Mouse (Mus musculus) right cerebral cortex, postnatal 14 days (tissue): ENCODE measurements around the gene Btbd7.

ENCODE experiments used
- DNase-seq: peaks from one replicate; pipeline ENCODE4 v3.0.0; 2022

Btbd7 gene

DNA sequence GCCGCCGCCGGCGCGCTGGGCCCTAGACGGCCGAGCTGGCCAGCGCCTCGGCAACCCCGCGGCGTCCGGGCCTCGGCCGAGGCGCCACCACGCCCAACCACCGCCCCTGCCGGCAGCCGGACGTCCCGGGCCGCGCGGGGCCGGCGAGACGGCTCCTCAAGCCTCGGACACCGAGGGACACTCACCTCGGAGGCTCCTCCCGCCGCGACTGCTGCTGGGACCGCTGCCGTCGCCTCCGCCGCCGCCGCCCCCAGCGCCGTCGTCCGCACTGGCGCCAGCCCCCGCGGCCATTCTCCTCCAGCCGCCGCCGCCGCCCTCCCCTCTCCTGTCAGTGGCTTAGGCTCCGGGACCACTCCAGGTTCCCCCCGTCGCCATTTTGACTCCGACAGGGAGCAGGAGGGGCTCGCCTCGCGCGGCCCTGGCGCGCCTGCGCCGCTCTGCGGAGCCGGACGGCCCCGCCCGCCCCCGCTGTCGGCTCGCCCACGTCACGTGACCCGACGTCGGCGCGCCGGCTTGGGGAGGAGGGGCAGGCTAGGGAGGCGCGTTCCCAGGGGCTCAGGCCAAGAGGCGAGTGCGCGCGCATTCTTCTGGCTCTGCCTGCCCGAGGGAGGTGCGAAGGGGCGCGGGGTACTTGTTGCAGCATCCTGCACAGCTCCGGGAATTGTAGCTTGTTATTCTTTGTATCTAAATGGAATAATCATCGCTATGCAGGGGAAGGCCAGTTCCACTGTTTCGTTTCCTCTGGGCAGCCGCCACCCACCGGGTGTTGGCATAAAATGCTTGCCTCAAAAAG is at the start of gene Btbd7:
Gene Btbd7 (minus strand): TSS at position 441 of the 793 bp plus-strand sequence.
- DNase-seq: peak; percentile 97

DNA sequence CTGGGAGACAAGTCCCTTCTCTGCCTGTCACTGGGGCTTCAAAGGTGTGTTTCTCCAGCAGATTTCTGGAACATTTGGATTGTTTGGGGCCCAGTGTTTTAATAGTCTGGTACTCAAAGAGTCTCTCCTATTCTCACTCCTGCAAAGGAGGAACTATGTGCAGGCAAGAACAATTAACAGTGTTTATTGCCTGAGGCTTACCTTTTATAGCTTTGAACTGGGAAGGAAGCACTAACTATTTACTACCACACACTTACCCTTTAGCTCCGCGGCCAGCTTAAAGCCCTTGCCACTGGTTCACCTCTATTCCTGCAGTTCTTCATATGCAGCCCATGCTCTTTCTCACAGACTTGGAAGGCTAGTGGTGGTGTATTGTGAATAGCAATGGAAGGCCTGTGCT is 37.8 kb upstream of the Btbd7 start:
- DNase-seq: no peak

DNA sequence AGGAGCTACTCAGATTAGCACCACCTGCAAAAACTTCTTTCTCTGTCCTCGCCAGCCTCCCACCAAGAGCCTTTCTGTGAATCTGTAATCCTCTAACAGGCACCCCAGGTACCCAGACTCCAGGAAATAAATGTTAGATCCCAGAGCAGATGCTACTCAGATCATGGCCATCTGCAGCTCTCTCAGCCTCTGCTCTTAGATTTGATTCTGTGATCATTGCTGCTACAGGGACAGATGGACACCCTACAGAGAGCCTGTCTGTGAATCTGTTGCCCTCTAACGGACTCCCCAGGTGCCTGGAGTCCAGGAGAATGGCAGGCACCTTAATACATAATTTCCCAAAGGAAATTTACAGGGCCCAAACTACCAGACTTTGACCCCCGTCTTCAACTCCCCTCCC is 29.9 kb upstream of the Btbd7 start:
- DNase-seq: no peak

DNA sequence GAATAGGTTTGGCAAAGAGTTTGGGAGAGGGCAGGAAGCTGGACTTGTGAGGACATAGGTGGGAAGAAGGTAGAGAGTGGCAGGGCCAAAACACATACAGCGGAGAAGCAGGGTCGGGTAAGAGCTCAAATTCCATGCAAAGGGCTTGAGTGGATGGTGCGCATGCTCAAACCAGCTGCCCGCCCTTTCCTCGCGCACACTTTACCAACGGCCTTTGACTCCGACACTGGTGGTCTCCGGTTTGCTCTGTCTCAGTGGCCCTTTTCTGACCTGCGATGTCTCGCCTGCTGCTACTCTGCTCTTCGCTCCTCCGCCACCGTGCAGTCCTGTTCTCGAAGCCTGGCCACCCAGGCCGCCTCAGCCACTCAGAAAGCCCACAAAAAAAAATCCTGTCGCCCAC is 20.8 kb upstream of the Btbd7 start, which contains the start of gene Cox8c:
Gene Cox8c (plus strand): TSS at position 226 of the 400 bp plus-strand sequence.
- no peak for DNase-seq

DNA sequence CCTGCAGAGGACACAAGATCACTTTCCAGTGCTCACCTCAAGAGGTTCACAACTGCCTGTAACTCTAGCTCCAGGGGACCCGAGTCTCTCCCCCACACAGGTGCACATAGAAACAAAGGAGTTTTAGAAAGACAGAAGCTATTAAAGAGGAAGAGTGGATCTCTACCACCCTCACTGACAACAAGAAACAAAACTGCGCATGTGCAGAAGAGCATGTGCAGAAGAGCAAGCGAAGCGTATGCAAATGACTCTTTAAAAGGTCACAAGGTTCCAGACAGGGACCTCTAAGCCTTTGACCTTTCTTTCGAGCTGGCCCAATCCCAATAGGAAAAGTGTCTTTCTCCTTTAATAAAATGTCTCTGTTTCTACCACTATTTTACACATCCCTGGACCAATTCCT is 10.3 kb upstream of the Btbd7 start:
- no peak for DNase-seq

DNA sequence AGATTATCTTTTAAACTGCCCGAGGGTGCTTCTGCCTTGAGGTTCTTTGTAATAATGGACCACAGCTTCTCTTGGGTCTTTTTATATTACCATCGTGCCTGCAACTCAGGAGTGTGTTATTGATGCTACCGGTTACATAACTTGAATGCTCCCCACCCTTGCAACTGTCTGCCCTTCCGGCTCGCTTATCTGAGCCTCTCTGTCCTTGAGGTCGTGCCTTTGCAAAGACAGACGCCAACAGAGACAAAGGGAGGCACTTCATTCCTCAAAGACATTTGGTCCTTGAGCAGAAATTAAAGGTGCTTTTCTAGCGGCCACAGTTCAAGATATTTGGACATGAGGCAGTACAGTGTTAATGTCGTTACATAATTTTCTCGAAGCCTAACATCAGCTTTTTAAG is 9.1 kb upstream of the Btbd7 start:
- DNase-seq: no peak

DNA sequence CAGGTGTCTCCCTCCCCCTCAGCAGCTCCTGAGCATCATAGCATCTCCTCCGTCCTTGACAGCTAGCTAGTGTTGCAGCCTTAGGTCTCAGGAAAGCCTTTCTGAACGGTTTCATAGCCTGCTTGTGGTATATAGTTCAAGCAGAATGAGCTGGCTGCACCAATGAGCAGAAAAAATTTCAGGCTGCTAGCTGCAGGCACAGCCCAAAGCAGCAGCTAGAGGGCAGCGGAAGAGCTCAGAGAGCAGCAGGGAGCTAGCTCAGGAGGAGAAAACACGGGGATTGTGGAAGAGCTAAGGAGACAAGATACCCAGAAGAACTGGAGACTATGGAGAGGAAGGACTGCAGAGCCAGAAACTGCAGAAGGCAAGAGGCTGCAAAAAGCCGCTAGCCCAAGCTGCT is 7.5 kb upstream of the Btbd7 start:
- peak; percentile 60 for DNase-seq

DNA sequence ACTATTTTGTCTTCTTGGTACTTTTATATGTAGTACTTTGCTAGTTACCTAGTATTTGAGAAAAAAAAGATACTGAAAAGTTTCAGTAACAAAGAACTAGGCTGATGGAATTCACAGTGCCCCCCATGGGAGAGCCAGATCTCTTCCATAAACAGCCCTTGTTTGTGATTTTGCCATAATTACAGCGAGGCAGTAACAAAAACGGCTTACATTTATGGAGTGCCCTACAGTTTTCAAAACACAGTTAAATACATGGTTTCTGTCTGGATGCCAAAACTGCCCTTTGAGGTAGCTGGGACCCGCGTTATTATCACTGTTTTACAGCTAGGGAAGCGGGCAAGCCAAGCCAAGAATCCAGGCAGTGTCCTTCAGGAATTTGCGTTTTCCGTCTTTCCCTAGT is 630 bp upstream of the Btbd7 start:
- no peak for DNase-seq

DNA sequence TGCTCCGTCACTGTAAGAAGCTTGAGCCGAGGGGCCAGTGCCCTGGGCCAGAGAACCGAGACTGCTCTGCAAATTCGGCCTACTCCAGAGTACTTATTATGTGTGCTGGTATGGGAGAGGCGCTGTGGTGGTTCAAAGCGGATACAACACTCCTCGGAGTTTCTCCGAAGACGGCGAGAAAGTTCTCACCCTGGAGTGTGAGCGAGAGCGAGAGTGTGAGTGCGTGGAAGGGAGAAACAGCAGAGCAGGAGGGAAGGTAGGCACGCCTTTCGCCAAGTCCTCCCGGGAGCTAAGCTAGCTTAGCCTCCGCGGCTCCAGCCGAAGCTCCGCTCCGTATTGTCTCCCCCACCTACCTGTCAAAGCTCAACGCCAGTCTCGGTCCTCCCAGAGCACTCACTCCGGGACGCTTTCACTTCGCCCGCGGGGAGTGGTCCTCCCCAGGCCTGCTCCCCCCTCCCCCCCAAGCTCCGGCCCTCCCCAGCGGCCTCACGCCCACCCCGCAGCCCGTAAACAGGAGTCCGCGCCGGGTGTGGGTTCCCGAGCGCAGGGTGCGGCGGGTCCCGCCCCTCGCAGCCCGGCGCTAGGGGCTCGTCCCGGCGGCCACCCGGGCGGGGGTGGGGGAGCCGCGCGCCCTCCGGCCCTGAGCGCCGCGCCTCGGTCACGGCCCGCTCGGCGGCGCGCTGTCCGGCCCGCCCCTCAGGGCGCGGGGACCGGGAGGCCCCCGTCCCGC is 805 bp downstream of the Btbd7 start:
- peak; percentile 21 for DNase-seq

DNA sequence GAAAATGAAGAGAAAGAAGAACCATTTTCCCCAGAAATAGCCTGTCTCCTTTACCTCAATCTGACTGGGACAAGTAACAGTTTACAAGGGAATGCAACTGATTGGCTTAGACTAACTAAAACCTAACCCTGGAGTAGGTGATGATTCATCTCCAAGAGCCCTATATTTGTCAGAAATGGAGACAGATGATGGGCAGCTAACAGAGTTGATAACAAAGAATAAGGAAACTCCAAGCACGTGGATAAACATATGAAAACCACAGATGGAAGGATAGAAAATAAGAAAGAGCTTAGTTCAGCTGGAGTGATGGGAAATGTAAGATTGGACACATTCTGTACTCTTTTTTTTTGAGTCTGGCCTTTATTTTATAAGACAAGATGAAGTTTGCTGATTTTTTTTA is 7.7 kb downstream of the Btbd7 start:
- DNase-seq: no peak

DNA sequence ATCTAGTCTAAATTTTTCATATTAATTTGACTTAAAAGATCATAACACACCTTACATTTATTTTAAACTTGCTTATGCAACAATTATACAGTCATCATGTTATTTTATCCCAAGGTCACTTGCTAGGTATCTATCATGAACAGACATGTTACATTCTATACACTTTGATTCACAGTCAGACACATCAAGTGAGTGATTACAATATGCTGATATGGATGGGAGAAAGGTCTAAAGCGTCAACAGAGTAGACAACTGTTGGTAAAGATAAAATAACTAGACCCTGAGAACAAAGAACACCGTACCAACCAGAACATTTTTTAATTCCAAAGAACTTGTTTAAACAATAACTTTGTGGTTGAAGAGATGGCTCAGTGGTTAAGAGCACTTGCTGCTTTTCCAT is 8.5 kb downstream of the Btbd7 start:
- DNase-seq: no peak

DNA sequence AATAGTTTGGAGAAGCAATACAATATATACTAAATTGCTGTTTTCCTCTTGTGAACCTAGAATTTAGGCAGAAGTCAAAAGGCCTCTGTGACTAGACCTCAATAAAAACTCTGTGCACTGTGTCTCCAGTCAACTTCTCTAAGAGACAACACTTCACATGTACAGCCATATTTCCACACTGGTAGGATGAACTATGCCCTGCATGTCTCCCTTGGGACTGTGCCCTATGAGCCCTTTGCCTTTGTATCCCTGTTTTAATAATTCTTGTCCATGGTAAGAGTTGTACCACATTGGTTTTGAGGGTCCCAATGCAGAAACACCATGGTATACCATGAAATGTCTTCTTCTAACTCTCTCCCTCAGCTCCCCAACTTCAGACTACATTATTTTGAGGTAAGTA is 17.5 kb downstream of the Btbd7 start:
- no peak for DNase-seq

DNA sequence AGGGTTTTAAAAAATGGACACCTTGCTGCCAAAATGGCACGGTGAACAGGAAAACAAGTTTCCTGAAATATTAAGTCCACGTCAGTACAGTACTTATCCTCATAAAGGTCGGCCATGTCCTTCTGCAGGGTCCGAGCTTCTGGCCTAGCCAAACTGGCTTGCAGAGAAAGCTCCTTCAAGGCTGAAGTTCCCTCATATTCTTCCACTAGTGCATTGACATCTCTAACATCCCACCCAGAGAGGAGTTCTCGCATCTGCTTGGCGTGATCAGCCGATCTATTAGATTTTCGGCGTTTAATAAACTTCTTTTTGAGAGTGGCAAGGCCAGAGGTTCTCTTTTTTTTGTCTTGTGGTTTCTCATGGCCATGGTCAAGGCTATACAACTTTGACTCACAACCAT is 40.0 kb downstream of the Btbd7 start:
- DNase-seq: no peak

DNA sequence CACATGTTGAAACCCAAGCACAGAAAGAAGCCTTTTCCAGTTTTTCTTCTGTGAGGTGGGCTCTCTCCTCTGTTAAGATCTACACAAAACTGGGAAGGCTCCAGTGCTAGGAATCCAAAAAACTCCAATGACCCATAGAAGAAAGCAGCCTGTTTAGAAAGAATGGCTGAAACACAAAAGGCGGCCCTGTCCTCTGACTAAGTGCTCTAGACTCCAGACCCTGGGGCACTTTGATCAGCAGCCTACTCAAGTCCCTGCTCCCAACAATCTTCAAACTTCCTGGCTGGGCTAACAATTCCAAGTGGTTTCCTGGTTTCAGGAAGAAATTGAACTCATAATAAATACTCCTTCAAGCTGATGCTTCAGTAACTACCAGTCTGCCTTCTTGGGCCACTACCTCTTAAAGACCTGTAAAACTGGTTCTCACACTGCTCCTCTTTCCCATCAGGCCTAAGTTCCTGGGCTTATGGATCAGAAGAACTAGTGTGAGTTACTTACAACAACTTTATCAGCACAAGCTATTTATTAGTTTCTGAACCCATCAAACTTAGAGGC is 45.4 kb downstream of the Btbd7 start:
- no peak for DNase-seq

DNA sequence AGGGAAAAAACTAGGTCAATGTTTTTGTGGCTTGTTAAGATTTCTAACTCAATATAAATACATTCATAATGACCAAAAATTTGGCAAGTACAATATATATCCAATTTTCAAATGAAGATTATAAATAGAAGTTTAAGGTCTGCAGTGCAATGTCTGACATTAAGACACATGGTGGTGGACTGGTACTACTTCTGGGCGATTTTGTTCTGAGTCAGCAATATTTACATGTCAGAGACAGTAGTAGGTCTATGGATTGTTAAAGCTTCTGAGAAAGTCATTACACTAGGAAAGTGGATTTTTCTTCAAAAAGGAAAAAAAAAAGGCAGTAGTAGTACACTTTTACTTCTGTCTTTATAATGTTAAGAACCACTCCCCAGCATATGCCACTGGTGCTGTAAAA is 46.4 kb downstream of the Btbd7 start:
- DNase-seq: no peak

DNA sequence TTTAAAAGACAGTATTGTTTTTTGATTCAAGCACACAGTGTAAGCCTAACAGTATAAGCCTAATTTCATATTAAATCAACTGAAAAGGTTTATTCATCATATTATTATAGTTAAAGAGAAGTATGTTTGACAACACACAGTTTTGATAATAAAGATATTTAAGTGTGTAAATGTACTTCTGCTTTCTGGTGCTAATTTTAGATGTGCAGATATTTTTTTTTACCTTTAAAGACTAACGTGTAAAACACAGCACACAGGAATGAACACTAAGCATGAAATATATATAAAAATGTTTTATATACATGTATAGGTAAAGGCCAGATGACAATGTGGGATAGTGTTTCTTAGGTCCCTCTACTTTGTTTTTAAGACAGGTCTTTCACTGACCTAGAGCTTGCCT is 51.2 kb downstream of the Btbd7 start:
- DNase-seq: no peak

DNA sequence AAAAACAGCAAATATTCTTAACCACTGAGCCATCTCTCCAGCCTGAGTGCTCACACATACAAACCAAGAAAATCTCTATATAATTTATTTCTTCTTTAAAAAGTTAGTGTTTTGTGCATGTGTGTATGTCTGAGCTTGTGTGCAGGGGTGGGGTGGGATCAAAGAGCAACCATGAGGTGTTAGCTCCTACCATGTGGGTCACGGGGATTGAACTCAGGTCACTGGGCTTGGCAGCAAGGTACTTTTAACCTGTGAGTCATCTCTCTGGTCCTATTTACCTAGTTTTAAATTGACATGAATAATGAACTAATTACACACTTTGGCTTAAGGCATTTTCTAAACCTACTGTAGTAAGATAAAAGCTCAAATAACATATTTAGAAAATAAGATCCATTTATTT is 51.9 kb downstream of the Btbd7 start:
- no peak for DNase-seq

DNA sequence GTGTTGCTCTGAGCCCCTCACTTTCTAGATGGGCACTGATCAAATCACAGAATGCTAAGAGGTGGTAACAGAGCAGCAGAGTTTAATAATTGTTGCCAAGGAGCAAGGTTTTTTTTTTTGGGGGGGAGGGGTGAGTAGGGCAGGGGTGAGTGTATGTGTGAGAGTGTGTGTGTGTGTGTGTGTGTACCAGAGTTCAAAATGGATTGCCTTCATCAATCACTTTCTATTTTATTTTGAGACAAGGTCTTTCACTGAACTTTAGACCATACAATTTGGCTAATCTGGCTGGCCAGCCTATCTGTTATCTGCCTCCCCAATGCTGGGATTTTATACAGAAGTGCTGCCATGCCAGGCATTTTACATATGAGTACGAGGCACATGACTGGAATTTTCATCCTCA is 63.4 kb downstream of the Btbd7 start:
- DNase-seq: no peak

DNA sequence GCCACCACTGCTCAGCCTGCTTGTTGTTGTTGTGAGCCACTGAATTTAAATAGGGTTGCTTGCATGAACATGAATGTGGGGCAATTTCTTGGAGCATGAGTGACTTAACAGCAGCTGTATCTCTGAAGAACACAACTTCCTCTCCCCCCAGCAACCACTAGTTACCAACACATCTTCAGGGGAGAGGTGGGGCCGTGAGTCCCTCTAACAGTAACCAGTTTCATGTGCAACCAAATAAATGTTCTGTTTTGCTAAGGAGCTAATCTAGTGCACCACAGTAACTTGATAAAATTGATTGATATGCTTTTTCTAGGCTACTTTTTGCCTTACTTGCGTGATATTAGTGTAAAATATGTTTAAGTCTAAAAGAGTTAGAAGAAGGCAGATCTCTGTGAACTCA is 78.7 kb downstream of the Btbd7 start:
- DNase-seq: no peak

DNA sequence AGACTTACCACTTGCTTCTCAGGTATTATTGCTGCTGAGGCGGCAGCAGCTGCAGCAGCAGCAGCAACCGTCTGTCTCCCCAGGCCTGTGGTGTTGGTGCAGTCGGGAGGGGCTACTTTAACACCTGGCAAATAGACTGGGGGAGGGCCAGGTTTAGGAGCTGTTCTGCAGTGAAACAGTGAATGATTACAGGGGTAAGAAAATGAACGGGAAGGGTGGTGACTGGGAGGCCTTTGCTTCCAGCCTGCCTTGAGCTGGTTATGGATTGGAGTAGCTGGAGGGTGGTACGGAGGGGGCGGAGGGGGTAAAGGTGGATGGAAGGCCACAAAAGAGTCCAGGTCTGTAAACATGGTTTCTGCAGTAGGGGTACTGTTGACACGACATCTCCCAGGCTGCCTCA is 90.3 kb downstream of the Btbd7 start:
- DNase-seq: no peak

DNA sequence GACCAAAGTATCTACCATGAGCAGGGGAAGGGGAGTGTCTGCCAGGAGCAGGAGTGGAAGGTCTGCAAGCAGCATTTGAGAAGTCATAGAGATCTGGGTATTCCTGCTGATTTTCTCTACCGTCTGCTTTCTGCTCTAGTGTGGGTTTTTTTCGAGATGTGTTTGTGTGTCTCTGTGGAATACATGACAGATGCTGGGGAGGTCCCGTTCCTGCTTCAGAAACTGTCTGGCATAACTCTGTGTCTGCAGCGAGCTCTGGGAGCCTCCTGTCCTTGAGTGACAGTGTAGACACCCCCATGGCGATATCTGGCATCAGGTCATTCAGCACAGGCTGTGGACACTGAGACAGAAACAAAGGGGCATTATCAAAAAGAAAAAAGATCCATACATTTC is 92.7 kb downstream of the Btbd7 start:
- no peak for DNase-seq

DNA sequence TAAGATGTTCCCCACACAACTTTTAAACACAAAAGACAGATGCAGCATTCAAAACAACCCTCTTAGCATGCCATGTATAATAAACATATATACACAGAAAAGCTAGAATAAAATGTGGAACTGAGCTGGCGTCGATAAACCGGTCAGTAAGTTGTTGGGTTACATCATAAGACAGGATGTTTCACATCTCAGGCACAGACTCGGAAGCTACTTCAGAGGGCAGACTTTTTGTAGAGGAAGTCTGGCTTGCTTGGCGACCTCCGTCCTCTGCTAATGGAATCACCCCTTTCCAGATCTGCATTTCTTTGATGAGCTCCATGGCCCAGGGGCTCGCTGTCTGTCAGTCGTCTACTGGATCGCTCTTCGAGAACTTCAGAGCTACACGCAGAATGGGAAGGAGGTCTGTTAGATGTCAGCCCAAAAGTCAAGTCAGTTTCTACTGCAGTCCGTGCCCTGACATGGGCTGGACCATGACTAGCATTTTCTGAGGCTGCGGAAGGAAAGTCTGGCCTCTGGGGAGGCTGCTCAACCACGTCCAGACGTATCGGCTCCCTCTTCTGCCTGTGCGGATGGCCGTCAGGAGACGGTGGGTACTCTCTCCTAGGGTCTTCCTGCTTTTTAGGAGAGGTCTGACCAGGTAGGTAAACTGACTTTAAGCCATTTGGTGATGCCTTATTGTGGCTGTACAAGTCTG is 93.2 kb downstream of the Btbd7 start:
- no peak for DNase-seq

DNA sequence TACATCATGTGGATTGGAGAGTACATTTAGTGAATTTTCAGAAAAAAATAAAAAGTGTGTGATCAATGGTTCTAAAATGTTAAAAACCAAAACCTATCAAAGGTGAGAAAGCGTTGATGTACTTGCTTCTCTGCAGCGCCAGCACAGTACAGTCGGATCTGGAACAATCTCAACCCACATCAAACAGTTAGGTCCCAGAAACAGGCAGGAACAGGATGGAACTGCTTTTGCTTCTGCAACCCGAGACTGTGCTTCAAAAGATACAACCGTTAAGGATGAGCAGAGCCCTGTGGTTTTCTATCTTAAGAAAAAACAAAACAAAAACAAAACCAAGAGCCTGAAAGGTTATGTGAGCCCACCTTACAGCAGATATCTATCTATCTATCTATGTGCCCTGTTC is 95.4 kb downstream of the Btbd7 start:
- DNase-seq: no peak

DNA sequence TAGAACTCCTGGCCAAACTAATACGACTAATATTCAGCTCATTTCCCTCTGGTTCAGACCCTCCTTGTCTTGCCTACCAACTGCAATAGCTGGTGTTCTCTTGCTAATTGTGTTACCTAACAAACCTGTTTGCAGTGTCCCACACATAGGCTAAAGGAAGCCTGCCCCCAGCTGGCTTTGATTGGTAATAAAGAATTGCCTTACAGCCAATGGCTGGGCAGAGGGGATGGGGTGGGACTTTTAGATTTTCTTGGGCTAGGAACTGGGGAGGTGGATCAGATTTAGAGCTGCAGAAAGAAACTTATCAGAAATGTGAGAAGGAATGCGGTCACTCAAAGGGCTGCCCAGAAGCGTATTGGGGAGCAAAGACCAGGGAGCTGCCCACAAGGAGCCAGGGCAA is 98.8 kb downstream of the Btbd7 start:
- no peak for DNase-seq
